Mouse (Mus musculus) hindbrain, embryonic 12.5 days (tissue): Measurements from ENCODE around the gene Btnl9. TPM values are rescaled to one million over a fixed set of nuclear protein-coding genes. Genes with fewer than 3 reads are reported as not detected.

Source experiments
- ATAC-seq: fragments of 200-750 bp; cut with Nextera tagmentation; 2 replicates; pipeline ENCODE4 v1.8.0; 2017; ENCODE audit warnings: moderate TSS enrichment; ENCODE audit not compliant: low FRiP score
- H3K27ac ChIP-seq: fragments of 300-500 bp; sonication (generic); 2 replicates; pipeline ENCODE4 v1.5.1; 2016; ENCODE audit warnings: mild to moderate bottlenecking
- H3K27me3 ChIP-seq: fragments of 300-500 bp; sonication (generic); 2 replicates; pipeline ENCODE4 v1.6.1; 2016; ENCODE audit warnings: mild to moderate bottlenecking
- H3K36me3 ChIP-seq: fragments of 300-500 bp; sonication (generic); 2 replicates; pipeline ENCODE4 v1.6.1; 2016; ENCODE audit warnings: mild to moderate bottlenecking
- H3K4me1 ChIP-seq: fragments of 300-500 bp; sonication (generic); 2 replicates; pipeline ENCODE4 v1.6.1; 2016
- H3K4me2 ChIP-seq: fragments of 300-500 bp; sonication (generic); replicated peaks from 2 replicates; pipeline ENCODE4 v1.6.1; 2016; ENCODE audit warnings: mild to moderate bottlenecking
- H3K4me3 ChIP-seq: fragments of 300-500 bp; sonication (generic); 2 replicates; pipeline ENCODE4 v1.5.1; 2016; ENCODE audit warnings: mild to moderate bottlenecking
- H3K9ac ChIP-seq: fragments of 300-500 bp; sonication (generic); 2 replicates; pipeline ENCODE4 v1.6.1; 2016; ENCODE audit warnings: mild to moderate bottlenecking, moderate library complexity
- H3K9me3 ChIP-seq: fragments of 300-500 bp; sonication (generic); replicated peaks from 2 replicates; pipeline ENCODE4 v1.6.1; 2016; ENCODE audit warnings: mild to moderate bottlenecking
- WGBS: fragments of 180-500 bp; shearing (Covaris S2); methylation state at CpG from one replicate; pipeline ENCODE4 v1.1.7; 2016; 5-methylcytosine and 5-hydroxymethylcytosine counted together
- polyA plus RNA-seq: library from polyadenylated mRNA; unstranded; fragments of >200 nt; fragmentation: Nextera tagmentation; extraction: Ambion mirVana; gene quantifications from 2 replicates; pipeline ENCODE4 v1.2.1, GENCODE M21; 2016

Btnl9 gene
- polyA plus RNA-seq = 0.16 and 0.22 TPM in 2 replicates

- Histone ChIP-seq H3K27me3 (no peaks in the 10 kb centered on the region), H3K36me3 (no peaks in the 10 kb centered on the region), H3K9me3 (no peaks in the 10 kb centered on the region), H3K4me3 (no peak within 1 kb of the TSS), H3K4me2 (no peak within 1 kb of the TSS), H3K4me1 (no peaks in the 10 kb centered on the region), H3K9ac (no peak within 1 kb of the TSS), H3K27ac (no peak within 1 kb of the TSS)
- ATAC-seq = no peak
- WGBS = 78% methylated on average over 8 of the region's 8 CpGs
These were observed at the start of gene Btnl9 for GRCm38 (mm10) chr11:49186955-49187488. Btnl9 (minus strand) TSS chr11:49187159.

DNA sequence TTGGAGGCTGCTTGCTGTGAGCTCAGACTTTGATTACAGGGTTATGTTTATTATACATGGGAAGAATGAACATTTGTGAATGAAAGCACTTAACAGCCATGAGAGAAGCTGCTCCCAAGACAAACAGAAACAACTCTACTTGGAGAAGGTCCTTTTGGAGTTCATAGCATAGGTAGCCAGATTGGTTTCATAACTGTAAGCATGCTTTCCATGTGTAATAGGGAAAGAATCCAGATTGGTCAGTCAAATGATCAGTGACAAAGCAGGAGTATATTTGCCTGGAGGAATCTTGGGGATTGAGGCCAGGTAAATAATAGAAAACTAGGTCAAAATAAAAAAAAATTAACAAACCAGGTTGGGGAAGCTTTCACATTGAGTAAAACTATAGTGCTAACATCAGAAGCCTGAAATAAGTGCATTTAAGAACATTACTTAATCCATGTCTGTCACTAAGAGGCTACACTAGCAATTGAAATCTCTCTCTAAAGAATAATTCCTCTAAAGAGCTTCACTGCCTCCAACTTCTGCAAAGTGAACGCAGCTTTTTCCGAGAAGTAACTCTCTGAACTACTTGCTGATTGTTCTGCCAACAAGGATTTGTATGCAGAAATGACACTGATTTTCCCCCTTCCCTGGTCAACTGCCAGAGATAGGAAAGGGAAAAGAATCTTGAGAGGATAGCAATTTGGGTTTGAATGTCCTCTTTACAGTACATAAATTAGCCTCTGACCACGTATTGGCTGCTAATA is 48.7 kb upstream of the Btnl9 start:
- H3K9ac ChIP-seq = no peak overlapping the region
- 81% methylated on average over 3 of the region's 3 CpGs for WGBS
- no peaks in the 10 kb centered on the region for H3K36me3 ChIP-seq
- H3K4me1 ChIP-seq = no peaks in the 10 kb centered on the region
- no peak overlapping the region for H3K4me2 ChIP-seq
- no peak overlapping the region for H3K27ac ChIP-seq
- H3K27me3 ChIP-seq = no peaks in the 10 kb centered on the region
- H3K9me3 ChIP-seq = no peaks in the 10 kb centered on the region
- ATAC-seq = no peak
- H3K4me3 ChIP-seq = no peak overlapping the region

GRCm38 (mm10) chr11:49232781-49233180 is 45.8 kb upstream of the Btnl9 start:
- H3K4me3 ChIP-seq = no peak overlapping the region
- WGBS = 72% methylated on average over 3 of the region's 3 CpGs
- H3K9ac ChIP-seq = no peak overlapping the region
- no peak overlapping the region for H3K4me2 ChIP-seq
- H3K4me1 ChIP-seq = no peaks in the 10 kb centered on the region
- H3K36me3 ChIP-seq = no peaks in the 10 kb centered on the region
- no peak overlapping the region for H3K27ac ChIP-seq
- H3K9me3 ChIP-seq = no peaks in the 10 kb centered on the region
- H3K27me3 ChIP-seq = no peaks in the 10 kb centered on the region
- ATAC-seq = no peak

DNA sequence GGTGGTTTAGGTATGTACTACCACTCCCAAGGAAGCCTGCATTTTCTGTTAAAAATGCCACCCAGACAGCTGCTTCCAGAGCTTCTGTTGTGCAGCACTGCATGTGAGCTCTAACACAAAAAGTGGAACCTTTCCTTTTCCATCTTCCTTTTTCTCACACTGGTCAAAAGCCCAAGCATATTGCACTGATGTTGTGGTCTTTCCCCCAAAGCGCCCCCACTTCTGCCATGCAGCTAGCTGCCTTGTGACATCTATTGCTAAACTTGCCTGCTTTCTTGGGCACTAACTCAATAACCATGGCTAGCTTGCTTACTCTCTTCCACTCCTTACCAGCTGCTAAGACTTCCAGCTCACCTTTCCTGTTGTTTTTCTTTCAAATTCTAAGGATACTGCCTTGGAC is 37.5 kb upstream of the Btnl9 start:
- Histone ChIP-seq H3K9ac (no peak overlapping the region), H3K4me3 (no peak overlapping the region), H3K36me3 (0 out of 2 replicates have a peak, but pooled peaks cover 3% of the 10 kb centered on the region), H3K4me1 (no peaks in the 10 kb centered on the region), H3K9me3 (no peaks in the 10 kb centered on the region), H3K4me2 (no peak overlapping the region), H3K27ac (no peak overlapping the region), H3K27me3 (no peaks in the 10 kb centered on the region)
- WGBS = 48% methylated on average over 1 of the region's 1 CpGs
- no peak for ATAC-seq

DNA sequence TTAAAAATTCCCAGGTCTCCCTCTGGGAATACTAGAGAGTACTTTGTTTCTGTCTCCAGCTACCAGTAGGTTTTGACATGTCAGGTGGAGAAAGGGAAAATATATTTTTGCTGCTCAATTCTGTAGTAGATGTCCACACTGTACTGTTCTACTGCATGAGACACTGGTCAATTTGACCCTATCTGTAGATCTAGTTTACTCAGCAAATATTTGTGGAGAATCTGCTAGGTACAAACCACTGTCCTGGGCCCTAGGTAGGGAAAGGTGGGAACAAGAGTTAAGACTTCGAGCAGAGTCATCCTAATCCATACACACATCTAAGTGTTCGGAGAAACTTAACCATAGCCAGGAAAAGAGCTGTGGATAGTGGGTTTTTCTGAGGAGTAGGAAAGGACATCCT is 32.3 kb upstream of the Btnl9 start:
- WGBS = 97% methylated on average over 2 of the region's 2 CpGs
- Histone ChIP-seq H3K27me3 (no peaks in the 10 kb centered on the region), H3K27ac (no peak overlapping the region), H3K9ac (no peak overlapping the region), H3K4me1 (no peaks in the 10 kb centered on the region), H3K9me3 (no peaks in the 10 kb centered on the region), H3K4me2 (no peak overlapping the region), H3K4me3 (no peak overlapping the region), H3K36me3 (peaks cover 39% of the 10 kb centered on the region)
- ATAC-seq = no peak

GRCm38 (mm10) chr11:49213505-49213904 is 26.5 kb upstream of the Btnl9 start:
- Histone ChIP-seq H3K9me3 (no peaks in the 10 kb centered on the region), H3K36me3 (peaks cover 37% of the 10 kb centered on the region), H3K27me3 (no peaks in the 10 kb centered on the region), H3K4me2 (no peak overlapping the region), H3K4me1 (0 out of 2 replicates have a peak, but pooled peaks cover 3% of the 10 kb centered on the region), H3K27ac (no peak overlapping the region), H3K4me3 (no peak overlapping the region), H3K9ac (no peak overlapping the region)
- 98% methylated on average over 1 of the region's 1 CpGs for WGBS
- ATAC-seq = no peak

DNA sequence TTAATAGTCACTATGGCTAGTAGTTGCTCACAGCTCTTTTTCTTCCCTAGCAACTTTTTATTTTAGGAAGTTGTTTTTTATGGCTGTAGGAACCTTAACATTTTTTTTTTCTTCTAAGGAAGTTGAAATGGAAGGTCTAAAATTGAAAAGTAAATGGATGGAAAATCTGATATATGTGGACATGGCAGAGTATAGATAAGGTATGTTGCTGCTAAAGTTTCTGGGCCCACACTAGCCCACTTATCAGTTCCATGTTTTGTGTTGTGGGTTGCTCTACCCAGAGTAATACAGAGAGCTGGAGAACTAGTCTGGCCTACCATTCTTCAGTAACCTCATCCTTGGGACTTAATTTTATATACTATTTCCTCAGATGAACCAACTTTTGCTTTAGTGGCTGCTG is 25.6 kb upstream of the Btnl9 start:
- no peak for ATAC-seq
- H3K4me1 ChIP-seq = 0 out of 2 replicates have a peak, but pooled peaks cover 3% of the 10 kb centered on the region
- H3K4me3 ChIP-seq = no peak overlapping the region
- H3K27ac ChIP-seq = no peak overlapping the region
- H3K9me3 ChIP-seq = no peaks in the 10 kb centered on the region
- H3K36me3 ChIP-seq = peaks cover 37% of the 10 kb centered on the region
- H3K27me3 ChIP-seq = no peaks in the 10 kb centered on the region
- H3K4me2 ChIP-seq = no peak overlapping the region
- no peak overlapping the region for H3K9ac ChIP-seq

GRCm38 (mm10) chr11:49207495-49207894 is 20.5 kb upstream of the Btnl9 start:
- Histone ChIP-seq H3K27ac (no peak overlapping the region), H3K9ac (no peak overlapping the region), H3K4me3 (no peak overlapping the region), H3K27me3 (no peaks in the 10 kb centered on the region), H3K4me1 (peaks cover 13% of the 10 kb centered on the region), H3K9me3 (no peaks in the 10 kb centered on the region), H3K4me2 (no peak overlapping the region), H3K36me3 (peaks cover 3% of the 10 kb centered on the region; the same call in 1 of the 2 replicates)
- no peak for ATAC-seq
- WGBS = 100% methylated on average over 1 of the region's 1 CpGs

- H3K27me3 ChIP-seq = no peaks in the 10 kb centered on the region
- ATAC-seq = no peak
- H3K27ac ChIP-seq = no peak overlapping the region
- no peaks in the 10 kb centered on the region for H3K9me3 ChIP-seq
- no peak overlapping the region for H3K4me3 ChIP-seq
- no peak overlapping the region for H3K9ac ChIP-seq
- H3K4me1 ChIP-seq = peaks cover 17% of the 10 kb centered on the region
- peaks cover 3% of the 10 kb centered on the region; the same call in 1 of the 2 replicates for H3K36me3 ChIP-seq
- WGBS = 90% methylated on average over 6 of the region's 6 CpGs
- peak overlapping the region; percentile 78 for H3K4me2 ChIP-seq
These were observed 18.2 kb upstream of the Btnl9 start for GRCm38 (mm10) chr11:49205080-49205590.

- Histone ChIP-seq H3K4me2 (peak overlapping the region; percentile 78), H3K4me1 (peaks cover 13% of the 10 kb centered on the region), H3K9ac (peak overlapping the region; percentile 98), H3K9me3 (no peaks in the 10 kb centered on the region), H3K27ac (peak overlapping the region; percentile 99), H3K27me3 (no peaks in the 10 kb centered on the region), H3K4me3 (peak overlapping the region; percentile 95), H3K36me3 (peaks cover 3% of the 10 kb centered on the region; the same call in 1 of the 2 replicates)
- whole genome bisulfite sequencing = under 1% methylated on average over 24 of the region's 24 CpGs
- peak; percentile 78 for ATAC-seq
These were observed 17.0 kb upstream of the Btnl9 start for GRCm38 (mm10) chr11:49203771-49204497.

- ATAC-seq = peak; percentile 93
- peak within 1 kb of the TSS; percentile 95 for H3K4me3 ChIP-seq
- under 1% methylated on average over 43 of the region's 47 CpGs for WGBS
- no peaks in the 10 kb centered on the region for H3K9me3 ChIP-seq
- no peaks in the 10 kb centered on the region for H3K27me3 ChIP-seq
- peaks cover 3% of the 10 kb centered on the region; the same call in 1 of the 2 replicates for H3K36me3 ChIP-seq
- H3K4me1 ChIP-seq = peaks cover 13% of the 10 kb centered on the region
- peak within 1 kb of the TSS; percentile 78 for H3K4me2 ChIP-seq
- H3K9ac ChIP-seq = peak within 1 kb of the TSS; percentile 98
- peak within 1 kb of the TSS; percentile 99 for H3K27ac ChIP-seq
These were observed 16.3 kb upstream of the Btnl9 start, which contains the start of gene Zfp62 for GRCm38 (mm10) chr11:49203129-49203768. Zfp62 (plus strand) TSS chr11:49203292.
